Comparison of ENCODE assay signal across 8 mouse cellular contexts in genomic region chr15:96708976-96709490, GRCm38 (mm10). TPM values are rescaled to one million over a fixed set of nuclear protein-coding genes. Genes with fewer than 3 reads are reported as not detected.
DNase-seq lines count a peak whose midpoint lies in the region; ATAC-seq and TF ChIP-seq lines count a peak whose summit lies in the region.

No protein-coding gene starts in this region.

- peak overlapping the region; percentile 94 for H3K27ac ChIP-seq in left cerebral cortex, adult 2 months
- peak overlapping the region; percentile 99 for H3K27ac ChIP-seq in heart, embryonic 16.5 days (ENCODE audit: low read length)
- peak overlapping the region; percentile 88 for H3K27ac ChIP-seq in liver, embryonic 16.5 days (ENCODE audit: low read length)

- H3K4me2 ChIP-seq in heart, embryonic 16.5 days (ENCODE audit: low read depth, low read length) = peak overlapping the region; percentile 68
- H3K4me2 ChIP-seq in liver, embryonic 16.5 days (ENCODE audit: low read depth, low read length) = peak overlapping the region; percentile 100

- peak overlapping the region; percentile 75 for H3K9ac ChIP-seq in heart, embryonic 16.5 days (ENCODE audit: low read length)
- peak overlapping the region; percentile 94 for H3K9ac ChIP-seq in liver, embryonic 16.5 days (ENCODE audit: low read depth, low read length)

- H3K4me1 ChIP-seq in heart, embryonic 16.5 days (ENCODE audit: control insufficient read depth, insufficient read depth, low read length) = peaks cover 16% of the 10 kb centered on the region
- peaks cover 15% of the 10 kb centered on the region for H3K4me1 ChIP-seq in liver, embryonic 16.5 days (ENCODE audit: control insufficient read depth, low read depth, low read length)

- H3K36me3 ChIP-seq in heart, embryonic 16.5 days (ENCODE audit: control insufficient read depth, insufficient read depth) = no peaks in the 10 kb centered on the region
- H3K36me3 ChIP-seq in liver, embryonic 16.5 days (ENCODE audit: control insufficient read depth, insufficient read depth) = no peaks in the 10 kb centered on the region

- peak overlapping the region; percentile 69 for H3K4me3 ChIP-seq in left cerebral cortex, adult 2 months
- H3K4me3 ChIP-seq in heart, embryonic 16.5 days (ENCODE audit: low read length) = peak overlapping the region; percentile 67
- H3K4me3 ChIP-seq in liver, embryonic 16.5 days (ENCODE audit: low read depth, low read length) = peak overlapping the region; percentile 82

- no peaks in the 10 kb centered on the region for H3K27me3 ChIP-seq in heart, embryonic 16.5 days (ENCODE audit: control insufficient read depth, insufficient read depth, low read length)
- no peaks in the 10 kb centered on the region for H3K27me3 ChIP-seq in liver, embryonic 16.5 days (ENCODE audit: control insufficient read depth, insufficient read depth, low read depth, low read length)

- WGBS in heart, embryonic 16.5 days = 25% methylated on average over 14 of the region's 14 CpGs
- 21% methylated on average over 14 of the region's 14 CpGs for WGBS in liver, embryonic 16.5 days (ENCODE audit: insufficient replicate concordance)

- ATAC-seq in heart, embryonic 16.5 days (replicated peaks; ENCODE audit: extremely low read depth, insufficient read depth, low FRiP score) = peak; percentile 69; the same call in 1 of the 2 replicates
- no peak for ATAC-seq in liver, embryonic 16.5 days (ENCODE audit: low read depth)
- no peak for ATAC-seq in monocyte, adult 5-6 weeks (replicated peaks; ENCODE audit: insufficient number of reproducible peaks, low FRiP score, low TSS enrichment, poor library complexity, severe bottlenecking)

- DNase-seq in left cerebral cortex, adult 2 months (ENCODE audit: extremely low spot score in 1 of 2, low spot score in 2 of 2) = no peak
- no peak for DNase-seq in left cerebral cortex, adult 8-10 months (ENCODE audit: low spot score in 2 of 2)
- DNase-seq in c-Kit-positive CD71-positive TER-119-negative erythroid progenitor cells, embryonic 14.5 days (ENCODE audit: low read depth) = peak; percentile 19
- no peak for DNase-seq in right cerebral cortex, postnatal 14 days
- DNase-seq in ovary, postnatal 36 days (ENCODE audit: low spot score) = no peak

- TF ChIP-seq CTCF in left cerebral cortex, adult 2 months (IDR thresholded peaks at IDR 0.05) = no peak

- H3K9me3 ChIP-seq in heart, embryonic 16.5 days (replicated peaks; ENCODE audit: control insufficient read depth, low read length) = no peaks in the 10 kb centered on the region; the same call in 1 of the 2 replicates
- no peaks in the 10 kb centered on the region for H3K9me3 ChIP-seq in liver, embryonic 16.5 days (replicated peaks; ENCODE audit: control insufficient read depth, low read length)

- intact Hi-C loops in left cerebral cortex, adult 2 months (cut with DNase I) = loop anchor here (1.0 kb wide), 1 partner anchor 10 kb away; the partner anchor contains the start of gene Slc38a2

RNA-seq across cellular contexts. Expression of gene Slc38a2, which starts 9.5 kb away (rescaled TPM):
- total RNA-seq in left cerebral cortex, adult 2 months (2021) = 100 to 1,000 TPM in 1 of 2 experiments, 10 to 100 TPM in 1; 96.9 to 108 TPM
- 10 to 100 TPM; 81.1 to 86.9 (median 83.9) TPM for total RNA-seq in left cerebral cortex, adult 8-10 months (2022)
- 178 and 190 TPM in 2 replicates for polyA plus RNA-seq in heart, embryonic 16.5 days (2015; fragmentation: Nextera tagmentation; extraction: Ambion mirVana)
- 37.9 and 38.8 TPM in 2 replicates for polyA plus RNA-seq in liver, embryonic 16.5 days (2015; fragmentation: Nextera tagmentation; extraction: Ambion mirVana)
- total RNA-seq in monocyte, adult 5-6 weeks (2017) = 65.4 to 124 TPM (median 68.3 TPM) in 3 replicates
